Mouse (Mus musculus): ENCODE measurements around the gene Slc5a5.

DNA sequence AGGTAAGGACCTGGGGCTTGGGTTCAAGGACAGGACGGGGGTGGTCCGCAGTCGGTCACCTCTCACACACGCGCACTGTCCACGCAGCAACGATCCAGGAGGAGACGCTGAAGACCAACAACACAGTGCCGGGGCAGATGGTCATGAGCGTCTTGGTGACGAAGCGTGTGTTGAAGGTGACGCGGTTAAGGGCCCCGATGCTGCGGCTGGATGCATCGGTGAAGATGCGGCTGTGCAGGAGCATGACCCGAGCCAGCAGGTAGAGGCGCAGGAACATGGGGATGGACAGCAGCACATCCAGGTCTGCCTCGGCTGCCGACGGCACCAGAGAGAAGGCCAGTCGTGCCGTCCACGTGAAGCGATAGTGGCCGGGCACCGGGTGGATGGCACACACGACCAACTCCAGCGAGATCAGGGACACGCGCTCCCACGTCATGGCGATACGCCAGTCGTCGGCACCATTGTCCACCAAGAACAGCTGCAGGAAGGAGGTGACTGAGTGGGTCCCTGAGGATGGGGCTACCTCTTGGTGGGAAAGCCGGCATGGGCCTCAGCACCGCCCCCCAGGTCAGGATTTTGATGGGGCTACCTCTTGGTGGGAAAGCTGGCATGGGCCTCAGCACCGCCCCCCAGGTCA lies 39.8 kb downstream of the Slc5a5 start:
- no peak for TF ChIP-seq POLR2A (IDR thresholded peaks at IDR 0.05; ENCODE audit: borderline replicate concordance, low read depth, low read length)
- no peak for TF ChIP-seq CTCF (IDR thresholded peaks at IDR 0.05; ENCODE audit: low read depth, low read length)
